Mouse (Mus musculus) kidney, adult 8-10 months (tissue): Measurements from ENCODE around the gene Dolpp1.

Experiments used
- DNase-seq, 2 experiments: peaks; one replicate each; pipeline ENCODE4 v3.0.0; 2022

Gene Dolpp1

DNA sequence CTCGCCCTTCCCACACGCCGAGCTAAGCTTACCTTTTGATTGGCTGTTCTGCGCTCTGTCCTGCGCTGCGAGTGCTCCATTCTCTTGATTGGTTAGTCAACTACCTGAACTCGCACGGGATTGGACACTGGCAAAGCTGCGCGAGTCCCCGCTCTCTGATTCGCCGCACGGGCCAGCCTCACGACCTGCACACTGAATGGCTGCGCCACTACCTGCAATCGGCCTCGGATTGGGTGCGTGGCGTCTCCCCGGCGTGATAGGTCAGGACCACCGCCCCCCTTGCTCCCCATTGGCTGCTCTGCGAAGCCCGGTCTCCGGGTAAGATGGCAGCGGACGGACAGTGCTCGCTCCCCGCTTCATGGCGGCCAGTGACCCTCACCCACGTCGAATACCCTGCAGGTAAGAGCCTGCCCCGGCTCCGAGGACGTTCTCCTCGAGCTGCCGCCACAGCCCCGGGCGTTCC lies at the start of gene Dolpp1:
TSS of gene Dolpp1 (plus strand) at position 141 of the 463 bp plus-strand sequence.
- peak; percentile 98 for DNase-seq

- DNase-seq, result no peak
Observed at GRCm38 (mm10) chr2:30342544-30342943, 49.5 kb upstream of the Dolpp1 start.

DNA sequence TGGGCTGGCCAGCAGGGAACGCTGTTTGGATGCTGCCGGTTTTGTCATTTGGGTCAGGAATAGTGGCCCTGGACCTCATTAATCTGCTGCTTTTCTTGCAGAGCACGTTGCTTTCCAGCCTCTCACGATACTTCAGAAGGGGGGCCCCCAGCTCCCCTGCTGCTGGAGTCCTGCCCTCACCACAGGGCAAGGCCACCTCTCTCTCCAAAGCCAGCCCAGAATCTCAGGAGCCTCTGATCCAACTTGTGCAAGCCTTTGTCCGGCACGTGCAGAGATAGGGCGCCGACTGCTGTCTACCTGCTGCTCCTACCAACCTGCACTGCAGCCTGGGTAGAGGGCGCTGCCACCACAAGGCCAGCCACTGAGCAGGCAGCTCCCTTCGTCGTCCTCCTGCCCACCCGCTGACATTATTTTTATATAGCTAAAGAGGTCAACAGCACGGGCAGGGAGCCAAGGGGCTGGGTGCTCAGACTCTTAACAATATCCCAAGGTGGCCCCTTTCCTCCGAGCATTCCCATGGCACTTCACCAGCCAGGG lies 48.4 kb upstream of the Dolpp1 start:
- no peak for DNase-seq

DNA sequence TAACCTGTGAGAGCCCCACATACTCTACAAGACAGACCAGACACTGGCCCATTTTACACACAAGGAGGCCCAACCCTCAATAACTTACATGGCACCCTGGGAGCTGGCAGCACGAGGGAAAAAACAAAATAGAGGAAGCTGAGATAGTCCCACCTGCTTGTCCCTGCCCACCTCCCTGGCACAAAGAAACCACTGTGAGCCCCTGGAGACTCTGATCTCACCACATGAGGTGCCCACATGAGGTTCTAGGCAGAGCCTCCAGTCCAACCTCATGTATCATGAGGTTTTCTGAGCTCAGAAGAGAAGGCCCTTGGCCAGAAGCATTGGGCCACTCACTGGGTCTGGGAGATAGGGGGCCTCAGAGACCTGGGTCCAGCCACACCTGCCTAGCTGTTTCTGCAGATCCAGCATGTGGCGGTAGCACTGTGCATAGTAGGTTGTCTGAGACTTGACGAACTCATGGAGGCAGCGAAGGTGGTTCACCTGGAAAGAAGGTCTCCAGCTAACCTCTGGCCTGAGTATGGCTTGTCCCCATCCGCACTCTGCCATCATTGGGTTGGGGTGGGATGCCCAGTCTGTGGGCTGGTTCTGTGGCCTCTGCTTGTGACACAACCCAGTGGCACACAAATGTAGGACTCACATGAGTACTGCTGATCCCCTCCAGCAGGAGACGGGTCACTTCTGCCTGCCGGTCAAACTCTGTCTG lies 45.9 kb upstream of the Dolpp1 start:
- DNase-seq, result no peak

- no peak for DNase-seq
Observed at GRCm38 (mm10) chr2:30349196-30349595, 42.9 kb upstream of the Dolpp1 start.

GRCm38 (mm10) chr2:30351149-30351548 lies 40.9 kb upstream of the Dolpp1 start:
- no peak for DNase-seq

- DNase-seq, result no peak
Observed at GRCm38 (mm10) chr2:30355861-30356260, 36.2 kb upstream of the Dolpp1 start.

GRCm38 (mm10) chr2:30356266-30356665 lies 35.8 kb upstream of the Dolpp1 start:
- DNase-seq, result no peak

DNA sequence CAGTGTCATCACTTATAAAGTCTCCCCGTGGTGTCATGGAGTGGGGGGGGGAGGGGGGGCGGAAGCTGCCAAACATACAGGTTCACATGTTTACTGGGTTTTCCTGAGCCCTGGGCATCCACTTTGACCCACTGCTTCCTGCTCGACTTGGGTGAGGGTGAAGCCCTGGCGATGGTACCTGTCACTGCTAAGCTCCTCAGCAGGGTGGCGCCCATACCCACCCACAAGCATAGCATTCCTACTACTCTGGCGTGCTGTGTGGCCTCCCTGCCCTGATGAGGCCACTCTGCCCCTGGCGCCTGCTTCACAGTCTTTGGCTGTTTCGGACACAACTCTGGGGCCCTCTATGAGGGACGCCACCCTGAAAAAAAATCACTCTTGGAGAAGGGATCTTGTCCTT lies 35.1 kb upstream of the Dolpp1 start:
- no peak for DNase-seq

GRCm38 (mm10) chr2:30357552-30358510 lies 34.2 kb upstream of the Dolpp1 start:
- no peak for DNase-seq

DNA sequence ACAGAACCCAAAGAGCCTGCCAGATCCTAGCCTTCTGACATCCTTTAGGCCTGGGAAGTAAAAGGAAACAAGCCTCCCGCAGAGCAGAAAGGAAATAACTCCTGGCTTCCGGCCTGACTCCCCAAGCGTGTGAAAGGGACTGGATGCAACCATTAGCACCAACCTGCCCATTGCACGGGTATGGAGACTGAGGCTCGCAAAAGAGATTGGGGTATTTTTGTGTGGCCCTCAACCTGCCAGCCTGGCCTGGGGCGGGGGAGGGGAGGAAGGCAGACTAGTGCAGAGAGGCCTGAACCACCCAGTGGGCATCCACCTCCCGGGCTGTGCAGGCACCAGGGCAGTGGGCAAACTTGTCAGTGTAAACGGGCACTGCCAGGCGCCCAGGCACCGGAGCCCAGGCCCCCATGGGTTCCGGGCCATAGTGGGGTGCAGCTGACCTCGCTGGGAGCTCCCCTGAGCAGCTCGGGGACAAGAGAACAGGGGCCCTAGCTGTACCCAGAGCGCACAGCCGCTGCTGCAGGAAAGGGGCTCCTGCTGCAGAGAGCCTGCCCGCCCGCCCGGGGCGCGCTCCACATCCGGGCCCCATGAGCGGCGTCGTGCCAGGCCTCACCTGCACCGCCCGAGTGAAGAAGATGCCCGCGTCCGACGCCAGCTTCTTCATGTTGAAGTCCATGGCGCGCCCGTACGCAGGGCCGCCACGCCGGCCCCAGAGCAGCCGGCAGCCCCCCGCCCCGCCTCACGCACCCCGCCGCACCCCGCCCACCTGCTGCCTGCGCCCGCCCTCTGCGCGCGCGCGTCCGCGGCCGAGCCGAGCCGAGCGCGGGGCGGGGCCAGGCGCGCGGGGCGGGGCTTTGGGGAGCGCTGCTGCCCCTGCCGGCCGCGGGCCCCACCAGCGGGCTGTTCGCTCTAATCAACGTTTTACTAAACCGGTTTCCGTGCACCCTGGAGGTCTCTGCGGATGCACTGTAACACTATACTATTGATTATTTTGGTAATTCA lies 33.2 kb upstream of the Dolpp1 start, which contains the start of gene Sh3glb2:
TSS of gene Sh3glb2 (minus strand) at position 805 of the 999 bp plus-strand sequence.
- peak; percentile 68 to 74 for DNase-seq

- peak in 1 of 2 experiments; percentile 27 for DNase-seq
Observed at GRCm38 (mm10) chr2:30360626-30361025, 31.4 kb upstream of the Dolpp1 start.

- no peak for DNase-seq
Observed at GRCm38 (mm10) chr2:30362865-30363264, 29.2 kb upstream of the Dolpp1 start.

DNA sequence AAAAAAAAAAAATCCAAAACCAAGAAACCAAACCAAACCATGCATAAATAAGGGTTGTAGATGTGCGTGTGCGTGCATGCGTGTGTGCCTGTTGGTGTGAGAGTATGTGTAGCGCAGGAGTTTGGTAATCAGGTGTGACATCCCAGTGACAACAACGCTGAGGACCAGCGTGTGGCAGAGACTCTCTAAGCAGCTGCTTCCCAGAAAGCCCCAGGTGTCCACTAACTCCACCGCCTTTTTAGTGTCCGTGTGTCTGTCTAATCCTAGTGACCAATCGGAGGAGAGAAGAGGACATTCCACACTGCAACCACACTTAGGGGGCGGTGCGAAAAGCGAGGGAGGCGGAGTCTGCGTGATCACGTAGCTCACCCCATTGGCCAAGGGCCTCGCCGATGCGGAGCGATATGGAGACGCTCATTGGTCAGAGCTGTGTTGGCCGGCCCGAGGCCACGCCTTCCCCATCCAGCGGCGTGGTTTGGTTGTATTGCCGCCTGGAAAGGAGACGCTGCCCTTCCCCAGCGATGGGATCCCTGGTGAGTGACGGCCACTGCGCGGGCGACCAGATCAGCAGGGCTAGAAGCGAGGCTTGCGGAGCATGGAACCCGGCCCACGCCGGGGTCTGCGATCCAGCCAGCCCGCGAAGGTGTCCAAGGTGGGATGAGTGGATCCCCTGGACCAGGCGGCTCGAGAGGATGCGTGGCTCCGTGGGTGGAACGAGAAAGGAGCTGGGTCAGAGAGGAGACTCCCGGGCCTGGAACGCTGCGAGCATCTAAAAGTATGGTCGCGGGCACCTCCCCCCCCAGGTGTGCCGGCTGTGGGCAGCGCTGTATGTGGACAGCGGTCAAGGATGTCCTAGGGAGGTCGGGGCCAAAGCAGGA lies 28.0 kb upstream of the Dolpp1 start, which contains the start of gene Miga2:
TSS of gene Miga2 (plus strand) at position 461 of the 878 bp plus-strand sequence.
- DNase-seq, result peak; percentile 100

- DNase-seq, result peak in 1 of 2 experiments; percentile 38
Observed at GRCm38 (mm10) chr2:30365281-30366069, 26.6 kb upstream of the Dolpp1 start.

- no peak for DNase-seq
Observed at GRCm38 (mm10) chr2:30366203-30366602, 25.9 kb upstream of the Dolpp1 start.

DNA sequence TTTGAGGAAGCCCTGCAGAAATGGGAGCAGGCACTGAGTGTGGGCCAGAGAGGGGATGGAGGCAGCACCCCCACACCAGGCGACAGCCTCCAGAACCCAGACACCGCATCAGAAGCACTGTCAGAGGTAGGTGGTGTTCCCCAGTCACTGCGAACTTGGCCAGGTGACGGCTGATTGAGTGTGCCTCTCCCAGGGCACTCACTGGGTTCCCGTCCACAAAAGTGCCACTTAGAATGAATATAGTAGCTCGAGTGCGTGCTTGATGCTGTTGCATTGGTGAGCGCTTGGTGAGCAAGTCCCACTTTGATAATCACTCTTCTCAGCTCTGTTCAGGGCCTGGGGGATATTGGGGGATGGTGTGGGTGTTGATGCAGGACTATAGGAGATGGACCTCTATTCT lies 20.5 kb upstream of the Dolpp1 start:
- no peak for DNase-seq

GRCm38 (mm10) chr2:30372726-30373125 lies 19.3 kb upstream of the Dolpp1 start:
- DNase-seq, result no peak

GRCm38 (mm10) chr2:30375893-30376292 lies 16.2 kb upstream of the Dolpp1 start:
- DNase-seq, result no peak

GRCm38 (mm10) chr2:30377721-30378120 lies 14.3 kb upstream of the Dolpp1 start:
- no peak for DNase-seq
